Mouse (Mus musculus) neural tube, postnatal 0 days (tissue): ENCODE data around the gene Tcl1b2. TPM values are rescaled to one million over a fixed set of nuclear protein-coding genes. Genes with fewer than 3 reads are reported as not detected.

Source experiments
- polyA plus RNA-seq: library from polyadenylated mRNA; unstranded; fragments of >200 nt; fragmentation: Nextera tagmentation; extraction: Ambion mirVana; gene quantifications from 2 replicates; pipeline ENCODE4 v1.2.1, GENCODE M21; 2015

The Tcl1b2 gene
- not detected in 2 replicates for polyA plus RNA-seq

GRCm38 (mm10) chr12:105145714-105146113 lies at the start of gene Tcl1b2:
Gene Tcl1b2, plus strand, starts transcription at chr12:105146014.

GRCm38 (mm10) chr12:105159390-105159789 lies 13.6 kb downstream of the Tcl1b2 start, which contains the start of gene Tcl1b1:
Gene Tcl1b1, plus strand, starts transcription at chr12:105159690.

GRCm38 (mm10) chr12:105176044-105176443 lies 30.2 kb downstream of the Tcl1b2 start, which contains the start of gene Tcl1b5:
Gene Tcl1b5, plus strand, starts transcription at chr12:105176344.

GRCm38 (mm10) chr12:105190743-105191142 lies 44.9 kb downstream of the Tcl1b2 start, which contains the start of gene Tcl1b3:
Gene Tcl1b3, plus strand, starts transcription at chr12:105191043.

GRCm38 (mm10) chr12:105201657-105202056 lies 55.8 kb downstream of the Tcl1b2 start, which contains the start of gene Tcl1b4:
Gene Tcl1b4, plus strand, starts transcription at chr12:105201957.

Other genes with a start within 250 kb of the Tcl1b2 start
- gene Syne3, start 136.2 kb upstream of the Tcl1b2 start, polyA plus RNA-seq, result 1.2 and 1.4 TPM in 2 replicates
- 225 and 244 TPM in 2 replicates for gene Glrx5, start 113.3 kb upstream of the Tcl1b2 start, polyA plus RNA-seq
- gene Tcl1b1, start 13.7 kb downstream of the Tcl1b2 start, polyA plus RNA-seq, result not detected in 2 replicates
- gene Tcl1b5, start 30.3 kb downstream of the Tcl1b2 start, polyA plus RNA-seq, result not detected in 2 replicates
- gene Tcl1b3, start 45.0 kb downstream of the Tcl1b2 start, polyA plus RNA-seq, result not detected in 2 replicates
- gene Tcl1b4, start 55.9 kb downstream of the Tcl1b2 start, polyA plus RNA-seq, result not detected in 2 replicates
- gene Tcl1, start 76.8 kb downstream of the Tcl1b2 start, polyA plus RNA-seq, result not detected in 2 replicates
- gene Tunar, start 187.9 kb downstream of the Tcl1b2 start, polyA plus RNA-seq, result 22.3 and 29.5 TPM in 2 replicates